Comparison of ENCODE assay signal across 26 mouse cellular contexts in the genomic region with DNA sequence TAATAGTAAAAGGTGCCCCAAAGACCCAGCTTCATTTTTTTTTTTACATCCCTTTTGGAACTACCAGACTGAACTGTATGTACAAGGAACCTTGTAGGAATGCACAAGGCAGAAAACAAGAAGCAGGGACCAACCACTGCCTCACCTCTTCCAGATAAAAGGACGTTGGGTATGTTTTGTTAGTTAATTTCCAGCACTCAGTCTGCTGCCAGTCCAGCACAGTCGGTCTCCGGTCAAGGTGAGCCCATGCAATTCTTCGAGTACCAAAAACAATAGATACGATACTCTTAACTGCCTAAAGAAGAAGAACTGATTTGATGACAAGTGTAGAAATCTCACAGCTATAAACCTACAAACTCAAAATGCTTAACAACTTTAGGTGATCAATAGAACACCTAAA. TPM values are rescaled to one million over a fixed set of nuclear protein-coding genes. Genes with fewer than 3 reads are reported as not detected.
"Had no signal": no experiment of that assay in that cellular context is flagged by ENCODE, and none has a peak within 500 bp of the region (broad histone marks: within the 10 kb centered on the region; RNA-seq: fewer than 3 reads in every experiment).

No protein-coding gene starts in this region.

- H3K9me3 ChIP-seq: hindbrain, embryonic 10.5 days; hindbrain, embryonic 12.5 days; intestine, embryonic 15.5 days; limb, embryonic 10.5 days; limb, embryonic 12.5 days; liver, embryonic 13.5 days; liver, embryonic 15.5 days had no signal

- DNase-seq: gastrocnemius, postnatal 25 days; heart, adult 2 months; heart, postnatal 10 days; heart, postnatal 4 days; kidney, adult 18-20 months; kidney, adult 8-10 months; kidney, postnatal 10 days; kidney, postnatal 25 days; layer of hippocampus, adult 9-11 months; layer of hippocampus, postnatal 36 days; liver; liver, embryonic 13.5 days; liver, postnatal 0 days had no signal

- H3K9ac ChIP-seq: hindbrain, embryonic 12.5 days; hindbrain, embryonic 14.5 days; intestine, embryonic 15.5 days; limb, embryonic 12.5 days; liver, embryonic 13.5 days; liver, embryonic 15.5 days; liver, postnatal 0 days had no signal

- H3K27me3 ChIP-seq: hindbrain, embryonic 12.5 days; intestine, embryonic 15.5 days; limb, embryonic 12.5 days; liver, embryonic 13.5 days; liver, embryonic 15.5 days had no signal

- H3K4me2 ChIP-seq: heart, embryonic 11.5 days; hindbrain, embryonic 12.5 days; hindbrain, embryonic 14.5 days; intestine, embryonic 15.5 days; limb, embryonic 12.5 days; liver, embryonic 11.5 days; liver, embryonic 13.5 days; liver, embryonic 15.5 days had no signal

- ATAC-seq: hindbrain, embryonic 16.5 days; inflammation-experienced regulatory T-cells, adult 6 months; intestine, embryonic 15.5 days; intestine, postnatal 0 days; liver, postnatal 0 days had no signal

- H3K4me3 ChIP-seq: heart, adult 2 months; hindbrain, embryonic 10.5 days; hindbrain, embryonic 12.5 days; intestine, embryonic 15.5 days; limb, embryonic 10.5 days; limb, embryonic 12.5 days; liver, embryonic 13.5 days; liver, embryonic 15.5 days had no signal

- H3K27ac ChIP-seq: heart, adult 2 months; hindbrain, embryonic 10.5 days; hindbrain, embryonic 12.5 days; hindbrain, embryonic 14.5 days; intestine, embryonic 15.5 days; limb, embryonic 10.5 days; limb, embryonic 12.5 days; liver, embryonic 13.5 days; liver, embryonic 15.5 days had no signal

RNA-seq across cellular contexts. Expression of gene Adap2, which starts 16.1 kb away (rescaled TPM):
- total RNA-seq: granulocyte monocyte progenitor cell, adult 5-6 weeks had no signal
